Mouse (Mus musculus): Measurements from ENCODE around the gene Dusp6.

GRCm38 (mm10) chr10:99261636-99262318 lies 1.3 kb upstream of the Dusp6 start:
- no peak for TF ChIP-seq CTCF (IDR thresholded peaks at IDR 0.05; ENCODE audit: control insufficient read depth, insufficient read depth, insufficient read length)
- no peak for TF ChIP-seq MAX (IDR thresholded peaks at IDR 0.05)
- TF ChIP-seq USF1 (IDR thresholded peaks at IDR 0.05; ENCODE audit: low read depth): no peak
- TF ChIP-seq CEBPB (IDR thresholded peaks at IDR 0.05; ENCODE audit: low read depth): no peak
